Mouse (Mus musculus): Measurements from ENCODE around the gene Slc50a1.

The Slc50a1 gene

DNA sequence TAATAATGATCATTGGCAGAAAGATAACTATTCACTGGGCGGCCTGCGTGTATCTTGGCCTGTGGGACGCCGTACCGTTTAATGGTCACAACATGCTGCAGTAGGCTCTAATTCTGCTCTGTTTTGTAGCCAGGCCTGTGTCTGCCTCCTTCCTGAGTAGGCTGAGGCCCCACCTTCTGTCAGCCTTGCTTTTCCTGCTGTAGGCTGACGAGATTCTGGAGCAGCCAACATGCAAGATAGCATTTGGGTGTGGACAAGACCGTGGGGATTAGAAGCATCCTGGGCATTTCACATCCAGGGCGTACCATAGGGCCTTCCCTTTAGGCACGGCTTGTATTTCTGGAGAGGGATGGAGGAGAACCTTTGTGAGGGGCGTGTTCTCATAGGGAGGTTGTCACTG lies 8.0 kb downstream of the Slc50a1 start:
- DNase-seq = peak; percentile 44 to 61

- no peak for DNase-seq
Measured at GRCm38 (mm10) chr3:89260211-89260610, 10.2 kb downstream of the Slc50a1 start.

- DNase-seq = no peak
Measured at GRCm38 (mm10) chr3:89259076-89259475, 11.3 kb downstream of the Slc50a1 start, which contains the start of gene Dpm3. Gene Dpm3 (plus strand): TSS chr3:89259358.

GRCm38 (mm10) chr3:89256177-89256576 lies 14.2 kb downstream of the Slc50a1 start:
- no peak for DNase-seq

GRCm38 (mm10) chr3:89254994-89255393 lies 15.4 kb downstream of the Slc50a1 start:
- no peak for DNase-seq

DNA sequence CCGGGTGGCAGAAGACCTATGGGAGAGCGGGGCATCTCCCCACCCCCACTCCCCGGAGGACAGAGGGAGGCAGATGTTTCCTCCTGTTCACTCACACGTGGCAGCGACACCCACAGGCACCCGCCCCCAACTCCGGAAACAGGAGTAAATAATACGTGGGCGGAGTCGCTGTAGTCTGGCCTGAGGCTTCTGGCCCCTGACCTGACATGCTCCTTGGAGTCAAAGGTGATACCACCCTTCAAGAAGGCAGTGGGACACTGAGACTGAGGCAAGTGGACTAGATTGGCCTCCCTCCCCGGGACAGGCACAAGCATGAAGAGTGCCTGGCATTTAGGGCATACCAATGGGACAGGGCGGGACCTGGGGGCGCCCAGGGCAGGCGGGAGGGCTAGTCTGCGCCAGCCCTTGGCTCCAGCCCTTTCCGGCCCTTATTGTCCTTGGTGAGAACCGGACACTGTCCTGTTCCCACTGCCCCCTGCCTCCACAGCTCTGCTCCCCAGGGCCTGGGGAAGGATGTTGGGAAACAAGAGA lies 18.9 kb downstream of the Slc50a1 start:
- peak; percentile 84 to 89 for DNase-seq

GRCm38 (mm10) chr3:89250435-89251040 lies 19.8 kb downstream of the Slc50a1 start:
- peak; percentile 85 to 87 for DNase-seq

DNA sequence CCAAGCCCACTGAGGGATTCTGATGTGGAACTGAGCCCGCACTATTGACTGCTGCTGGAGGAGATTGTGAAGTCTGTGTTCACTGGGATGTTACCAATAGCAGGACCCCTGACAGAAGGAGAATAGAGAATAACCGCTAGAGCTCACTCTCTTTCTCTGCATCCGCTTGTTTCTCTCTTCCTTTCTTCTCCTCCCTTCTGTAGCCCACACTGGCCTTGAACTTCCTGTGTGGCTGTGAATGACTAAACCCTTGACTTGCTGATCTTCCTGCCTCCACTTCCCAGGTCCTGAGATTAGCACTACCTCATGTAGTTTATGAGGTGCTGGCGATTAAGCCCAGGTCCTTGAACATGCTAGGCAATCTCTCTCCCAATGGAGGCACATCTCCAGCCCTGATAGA lies 22.9 kb downstream of the Slc50a1 start:
- DNase-seq = no peak

DNA sequence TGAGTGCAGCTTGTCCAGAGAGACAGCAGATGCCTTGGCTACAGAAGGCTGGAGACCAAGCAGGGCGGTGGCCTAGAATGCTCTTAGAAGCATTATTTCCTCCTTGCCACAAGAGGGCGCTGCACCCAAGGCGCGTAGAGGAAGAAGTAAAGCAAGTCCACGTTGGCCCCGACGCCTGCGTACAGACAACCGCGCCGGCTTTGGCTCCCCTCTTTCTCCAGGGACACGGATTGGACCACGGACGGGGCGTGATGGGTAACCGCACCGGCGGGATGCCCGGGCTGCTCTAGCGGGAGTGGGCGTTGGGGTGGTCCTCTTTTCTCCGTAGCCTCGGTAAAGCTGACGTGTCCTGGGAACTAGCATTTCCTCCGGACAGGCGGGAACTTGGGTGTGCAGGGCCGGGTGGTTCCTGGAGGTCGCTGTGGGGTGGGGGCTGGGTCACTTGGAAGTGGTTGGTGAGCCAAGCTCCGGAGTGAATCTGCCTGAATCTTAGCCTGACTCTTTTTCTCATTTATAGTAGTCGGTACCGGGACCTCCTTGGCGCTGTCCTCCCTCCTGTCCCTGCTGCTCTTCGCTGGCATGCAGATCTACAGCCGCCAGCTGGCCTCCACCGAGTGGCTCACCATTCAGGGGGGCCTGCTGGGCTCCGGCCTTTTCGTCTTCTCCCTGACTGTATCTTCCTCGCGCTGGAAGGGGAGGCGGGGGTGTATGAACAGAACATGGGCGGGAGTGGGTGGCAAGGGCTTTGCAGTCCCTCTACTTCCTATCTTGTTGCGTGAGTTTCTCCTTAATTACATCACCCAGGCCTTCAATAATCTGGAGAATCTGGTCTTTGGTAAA lies 23.9 kb downstream of the Slc50a1 start, which contains the start of gene Trim46:
TSS of gene Trim46 (minus strand) at position 49 of the 840 bp plus-strand sequence.
- DNase-seq = peak; percentile 89 to 92

DNA sequence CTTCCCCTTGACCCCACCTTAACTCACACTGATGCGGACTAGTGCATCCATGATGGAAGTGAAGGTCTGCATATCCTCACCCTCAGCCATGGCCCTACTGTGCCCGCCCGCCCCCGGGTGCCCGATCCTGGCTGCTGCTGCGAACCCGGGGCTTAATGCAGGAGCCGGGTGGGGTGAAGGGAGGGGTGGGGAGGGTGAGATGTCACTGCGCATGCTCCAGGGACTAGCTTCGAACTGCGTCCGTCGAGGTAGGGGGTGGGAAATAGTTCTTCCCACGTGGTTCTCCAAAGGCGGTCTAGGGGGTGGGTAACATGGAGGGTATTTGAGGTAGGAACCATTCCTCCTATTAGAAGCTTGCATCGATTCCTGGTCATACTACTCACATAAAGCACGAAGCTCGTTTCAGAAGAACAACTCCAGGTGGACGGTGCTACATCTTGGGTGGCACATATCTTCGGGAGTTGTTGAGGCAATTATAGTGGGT lies 24.6 kb downstream of the Slc50a1 start, which contains the start of gene Krtcap2:
TSS of gene Krtcap2 (plus strand) at position 279 of the 484 bp plus-strand sequence.
- DNase-seq = peak in 1 of 2 experiments; percentile 36

DNA sequence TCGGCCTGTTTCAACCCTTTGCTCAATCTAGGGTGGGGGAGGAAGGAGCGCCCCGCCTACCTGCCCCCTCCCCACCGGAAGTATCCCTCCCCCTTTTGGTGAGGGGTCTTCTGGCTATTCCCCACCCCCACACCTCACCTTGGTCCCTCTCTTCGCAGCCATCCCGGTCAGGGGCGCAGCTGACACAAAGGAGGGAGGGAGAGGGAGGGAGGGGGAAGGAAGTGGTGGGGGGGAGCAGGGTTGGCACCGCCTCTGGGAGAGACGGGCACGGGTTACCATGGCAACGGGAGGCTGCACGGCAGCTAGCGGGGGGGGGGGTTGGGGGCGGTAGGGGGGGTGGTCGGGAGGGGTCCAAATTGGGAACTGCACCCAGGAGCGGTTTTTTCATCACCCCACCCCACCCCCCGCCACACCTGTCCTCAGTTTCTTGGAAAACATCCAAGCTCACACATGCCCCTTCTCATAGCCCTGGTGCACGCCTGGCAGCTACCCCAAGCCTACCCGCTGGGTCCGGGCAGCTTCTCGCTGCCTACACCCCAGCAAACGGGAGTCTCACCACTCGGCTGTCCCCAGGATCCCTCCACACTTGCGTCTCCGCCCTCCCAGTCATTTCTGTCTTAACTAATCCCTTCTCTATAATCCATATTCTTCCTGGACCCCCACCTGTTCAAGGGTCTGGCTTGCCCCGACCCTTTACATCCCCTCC lies 25.2 kb downstream of the Slc50a1 start:
- peak in 1 of 2 experiments; percentile 20 for DNase-seq

DNA sequence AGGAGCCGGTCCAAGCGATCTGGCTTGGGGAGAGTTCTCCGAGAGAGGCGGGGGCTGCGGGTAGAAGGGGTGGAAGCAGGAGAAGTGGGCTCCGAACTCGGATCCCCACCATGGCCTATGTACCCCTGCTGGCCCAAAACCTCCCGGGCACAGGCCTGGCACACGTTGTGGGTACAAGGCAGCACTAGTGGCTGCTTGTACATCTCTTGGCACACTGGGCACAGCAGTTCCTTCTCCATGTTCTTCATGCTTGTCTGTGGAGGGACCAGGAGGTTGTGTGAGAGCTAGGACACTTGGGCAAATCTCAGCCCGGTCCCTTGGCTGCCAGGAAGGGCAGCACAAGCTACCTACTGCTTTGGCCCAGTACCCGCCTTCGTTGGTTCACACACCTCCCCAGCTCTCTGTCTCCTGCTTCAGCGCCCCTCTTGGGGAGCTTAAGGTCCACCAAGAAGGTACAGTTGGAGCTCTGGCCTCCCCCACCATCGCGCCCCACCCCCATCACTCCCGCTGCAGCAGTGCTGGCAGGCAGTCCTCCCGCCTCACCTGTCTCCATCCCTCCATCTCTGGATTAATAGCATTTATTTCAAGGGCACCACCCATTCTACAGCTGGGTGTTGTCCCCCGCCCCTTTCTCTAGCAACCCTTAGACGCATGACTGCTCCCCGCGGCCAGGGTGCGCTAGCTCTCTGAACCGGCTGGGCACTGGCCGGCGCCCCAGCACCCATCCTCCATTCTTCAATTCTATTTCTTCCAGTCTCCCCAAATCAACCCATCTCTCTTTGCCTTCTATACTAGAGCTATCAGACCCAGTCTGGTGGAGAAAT lies 26.0 kb downstream of the Slc50a1 start:
- DNase-seq = peak in 1 of 2 experiments; percentile 45

GRCm38 (mm10) chr3:89243609-89244008 lies 26.8 kb downstream of the Slc50a1 start:
- peak; percentile 82 to 86 for DNase-seq

- peak; percentile 70 to 77 for DNase-seq
Measured at GRCm38 (mm10) chr3:89242331-89242895, 28.0 kb downstream of the Slc50a1 start.

DNA sequence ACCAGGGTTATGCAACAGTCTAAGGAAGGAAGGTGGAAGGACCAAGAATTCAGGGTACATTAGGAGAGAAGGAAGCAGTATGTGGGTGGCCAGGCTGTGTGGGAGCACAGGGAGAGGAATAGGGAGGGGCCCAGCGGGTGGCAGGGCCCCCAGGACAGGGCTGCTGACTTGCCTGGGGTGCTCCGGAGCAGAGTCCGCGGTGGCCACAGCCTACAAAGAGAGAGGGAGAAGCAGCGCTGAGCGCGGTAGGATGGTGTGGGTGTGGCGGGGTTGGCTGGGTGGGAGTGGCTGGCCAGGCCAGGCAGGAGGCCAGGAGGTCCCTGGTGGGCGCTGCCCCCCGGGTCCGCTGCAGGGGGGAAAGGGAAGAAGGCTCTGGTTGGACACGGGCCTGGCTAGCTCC lies 31.9 kb downstream of the Slc50a1 start:
- DNase-seq = peak in 1 of 2 experiments; percentile 31

DNA sequence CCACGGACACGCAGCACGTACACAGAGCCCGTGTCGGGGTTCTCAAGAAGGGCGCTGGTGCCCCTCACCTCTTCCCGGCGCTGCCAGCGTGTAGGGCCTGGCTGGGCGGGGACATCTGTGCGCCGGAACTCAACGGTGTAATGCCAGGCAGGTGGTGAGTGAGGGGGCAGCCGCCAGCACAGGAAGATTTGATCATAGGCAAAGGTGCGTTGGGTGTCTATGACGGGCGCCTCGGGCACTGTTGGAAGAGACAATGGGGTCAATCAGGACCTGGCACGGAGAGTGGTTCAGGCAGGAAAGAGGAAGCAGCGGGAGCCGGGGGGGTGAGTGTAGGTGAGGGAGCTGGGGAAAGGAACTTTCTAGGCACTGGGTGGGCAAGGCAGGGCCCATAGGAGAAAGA lies 32.7 kb downstream of the Slc50a1 start:
- peak in 1 of 2 experiments; percentile 41 for DNase-seq

DNA sequence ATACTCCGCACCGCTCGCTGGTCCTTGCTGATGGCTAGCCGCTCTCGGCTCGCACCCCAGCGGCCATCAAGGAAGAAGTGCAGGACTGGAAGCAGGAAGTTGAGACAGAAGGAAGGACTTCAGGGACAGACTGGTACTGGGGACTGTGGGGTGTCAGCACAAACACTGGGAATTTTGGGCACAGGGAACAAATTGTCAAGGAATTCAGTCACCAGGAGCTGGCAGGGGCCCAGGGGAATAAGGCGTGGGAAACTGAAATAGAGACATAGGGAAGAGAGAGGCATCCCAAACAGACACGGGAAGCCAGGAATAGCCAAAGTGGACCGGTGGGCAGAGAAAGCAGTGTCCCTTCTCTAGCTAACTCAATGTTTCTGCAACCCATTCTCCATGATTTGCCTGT lies 33.9 kb downstream of the Slc50a1 start:
- DNase-seq = no peak

GRCm38 (mm10) chr3:89233562-89234110 lies 36.7 kb downstream of the Slc50a1 start:
- peak; percentile 73 to 82 for DNase-seq

GRCm38 (mm10) chr3:89232614-89233013 lies 37.8 kb downstream of the Slc50a1 start:
- DNase-seq = no peak

GRCm38 (mm10) chr3:89231772-89232275 lies 38.5 kb downstream of the Slc50a1 start:
- no peak for DNase-seq

DNA sequence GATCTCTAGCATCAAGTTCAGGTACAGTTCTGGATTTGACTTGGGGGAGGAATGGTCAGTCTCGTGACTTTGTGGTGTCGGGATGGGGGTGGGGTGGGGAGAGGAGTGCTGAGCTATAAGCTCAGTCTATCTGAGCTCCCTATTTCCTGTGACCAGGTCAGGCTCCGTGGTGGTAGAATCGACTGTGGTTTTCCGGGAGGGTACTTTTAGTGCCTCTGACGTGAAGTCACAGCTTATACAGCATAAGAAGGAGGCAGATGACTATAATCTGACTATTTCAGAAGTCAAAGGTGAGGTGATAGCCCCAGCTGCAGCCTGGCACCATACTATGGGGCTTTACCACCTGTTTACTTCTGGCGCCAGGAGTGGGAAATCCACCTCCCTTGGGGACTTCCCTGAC lies 39.0 kb downstream of the Slc50a1 start:
- DNase-seq = no peak

Measured in lung, adult 18-20 months (tissue).